Mouse (Mus musculus) heart, embryonic 14.5 days (tissue): ENCODE results near the gene Hmgb1. TPM values are rescaled to one million over a fixed set of nuclear protein-coding genes. Genes with fewer than 3 reads are reported as not detected.
A peak's percentile ranks its signal among the peaks of the same experiment; 100 is the strongest.

Experiments used
- ATAC-seq: fragments of 200-750 bp; cut with Nextera tagmentation; 2 replicates; pipeline ENCODE4 v1.8.0; 2017; ENCODE audit warnings: low read depth, moderate TSS enrichment; ENCODE audit not compliant: insufficient number of reproducible peaks, insufficient read depth, low FRiP score
- H3K27ac ChIP-seq, 2 experiments: fragments of 200-500 bp in 1 of 2; fragments of 300-500 bp in 1 of 2; sonication (generic) in 1 of 2; replicated peaks in 1 of 2; 2 replicates each; pipeline ENCODE4 v1.5.1; 2012 to 2014; ENCODE audit warnings: low read depth in 2 of 2, low read length in 2 of 2, control low read depth in 1 of 2, mild to moderate bottlenecking in 1 of 2, mixed read lengths in 1 of 2; ENCODE audit not compliant: control insufficient read depth in 1 of 2, insufficient read depth in 1 of 2
- H3K27me3 ChIP-seq: fragments of 300-500 bp; sonication (generic); 2 replicates; pipeline ENCODE4 v1.6.1; 2014; ENCODE audit warnings: mild to moderate bottlenecking, low read length, control low read depth; ENCODE audit not compliant: control insufficient read depth, insufficient read depth
- H3K36me3 ChIP-seq: fragments of 300-500 bp; sonication (generic); 2 replicates; pipeline ENCODE4 v1.6.1; 2014; ENCODE audit warnings: mild to moderate bottlenecking, control low read depth, low read length, mixed read lengths; ENCODE audit not compliant: control insufficient read depth, insufficient read depth
- H3K4me1 ChIP-seq, 2 experiments: fragments of 200-500 bp in 1 of 2; fragments of 300-500 bp in 1 of 2; sonication (generic) in 1 of 2; 2 replicates each; pipeline ENCODE4 v1.6.1; 2012 to 2014; ENCODE audit warnings: low read length in 2 of 2, control low read depth in 1 of 2, mixed read lengths in 1 of 2; ENCODE audit not compliant: control insufficient read depth in 2 of 2, insufficient read depth in 2 of 2
- H3K4me2 ChIP-seq: fragments of 300-500 bp; sonication (generic); 2 replicates; pipeline ENCODE4 v1.6.1; 2014; ENCODE audit warnings: mild to moderate bottlenecking, low read length
- H3K4me3 ChIP-seq, 2 experiments: fragments of 200-500 bp in 1 of 2; fragments of 300-500 bp in 1 of 2; sonication (generic) in 1 of 2; 2 replicates each; pipeline ENCODE4 v1.5.1; 2012 to 2014; ENCODE audit warnings: low read length in 2 of 2, mild to moderate bottlenecking in 2 of 2, control low read depth in 1 of 2, low read depth in 1 of 2, moderate library complexity in 1 of 2; ENCODE audit not compliant: control insufficient read depth in 1 of 2, insufficient read depth in 1 of 2
- H3K9ac ChIP-seq: fragments of 300-500 bp; sonication (generic); 2 replicates; pipeline ENCODE4 v1.6.1; 2014; ENCODE audit warnings: mild to moderate bottlenecking, low read length
- H3K9me3 ChIP-seq: fragments of 300-500 bp; sonication (generic); 2 replicates; pipeline ENCODE4 v1.6.1; 2016; ENCODE audit warnings: low read length, control low read depth; ENCODE audit not compliant: control insufficient read depth
- WGBS: fragments of 180-500 bp; shearing (Covaris S2); extraction: QIAGEN DNeasy Blood & Tissue Kit; methylation state at CpG from one replicate; pipeline ENCODE4 v1.1.7; 2014; 5-methylcytosine and 5-hydroxymethylcytosine counted together
- polyA plus RNA-seq: library from polyadenylated mRNA; unstranded; fragments of >200 nt; fragmentation: Nextera tagmentation; extraction: Ambion mirVana; gene quantifications from 2 replicates; pipeline ENCODE4 v1.2.1, GENCODE M21; 2014

The Hmgb1 gene
- polyA plus RNA-seq, 1 experiment from 2014 or later = 751 TPM

- Histone ChIP-seq H3K36me3 (no peaks in the 10 kb centered on the region), H3K9me3 (no peaks in the 10 kb centered on the region), H3K4me2 (no peak overlapping the region), H3K27ac (no peak overlapping the region), H3K4me3 (no peak overlapping the region), H3K9ac (no peak overlapping the region), H3K4me1 (peaks cover 10 to 31% of the 10 kb centered on the region in 2 experiments), H3K27me3 (no peaks in the 10 kb centered on the region)
- 46% methylated on average over 4 of the region's 4 CpGs for WGBS
- ATAC-seq = no peak
These were observed 47.3 kb downstream of the Hmgb1 start for GRCm38 (mm10) chr5:149136933-149137365.

DNA sequence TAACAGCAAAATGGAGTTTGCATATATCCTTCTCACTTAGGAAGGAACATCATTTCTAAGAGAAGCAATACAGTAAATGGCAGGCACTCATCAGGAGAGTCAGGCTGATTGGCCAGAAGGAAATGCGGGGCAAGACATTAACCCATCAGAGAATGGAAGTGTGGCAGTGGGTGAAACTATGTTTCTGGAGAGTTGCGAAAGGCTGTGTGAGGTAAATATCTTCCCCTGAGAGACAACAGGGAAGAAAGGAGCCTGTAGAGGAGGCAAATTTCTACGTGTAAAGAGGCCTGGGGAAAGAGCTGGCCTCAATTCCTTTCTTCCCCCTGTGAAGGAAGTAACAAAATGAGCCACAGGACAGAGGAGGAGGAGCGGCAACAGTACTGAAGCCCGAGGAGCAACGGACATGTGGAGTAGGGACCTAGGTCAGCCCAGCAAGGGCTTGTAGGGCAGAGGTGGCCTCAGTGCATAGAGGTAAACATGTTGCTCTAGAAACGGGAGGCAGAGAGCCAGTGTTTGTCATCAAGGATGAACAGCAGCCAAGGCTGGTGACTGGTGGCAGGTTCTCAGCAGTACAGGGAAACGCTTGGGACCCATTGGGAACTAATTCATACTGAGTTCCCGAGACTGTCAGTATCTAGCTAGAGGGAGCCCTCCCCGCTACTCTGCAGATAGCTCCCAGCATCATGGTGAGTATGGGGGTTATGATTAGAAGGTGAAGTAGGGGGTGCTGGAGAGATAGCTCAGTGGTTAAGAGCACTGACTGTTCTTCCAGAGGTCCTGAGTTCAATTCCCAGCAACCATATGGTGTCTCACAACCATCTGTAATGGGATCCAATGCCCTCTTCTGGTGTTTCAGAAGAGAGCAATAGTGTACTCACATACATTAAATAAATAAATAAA lies 48.6 kb downstream of the Hmgb1 start:
- Histone ChIP-seq H3K9ac (no peak overlapping the region), H3K9me3 (no peaks in the 10 kb centered on the region), H3K4me2 (0 out of 2 replicates have a peak overlapping the region, but pooled peaks have one; percentile 42), H3K4me3 (no peak overlapping the region), H3K36me3 (no peaks in the 10 kb centered on the region), H3K27me3 (no peaks in the 10 kb centered on the region), H3K27ac (peak overlapping the region in 1 of 2 experiments; percentile 14; a peak in 1 of 4 replicates), H3K4me1 (peaks cover 10 to 32% of the 10 kb centered on the region in 2 experiments)
- 77% methylated on average over 10 of the region's 10 CpGs for WGBS
- ATAC-seq = no peak

GRCm38 (mm10) chr5:149134751-149135454 lies 49.4 kb downstream of the Hmgb1 start:
- Histone ChIP-seq H3K4me2 (peak overlapping the region; percentile 42), H3K36me3 (no peaks in the 10 kb centered on the region), H3K27ac (peak overlapping the region; percentile 14 to 20; a peak in 2 of 4 replicates), H3K4me3 (no peak overlapping the region), H3K9ac (peak overlapping the region; percentile 52; the same call in 1 of the 2 replicates), H3K9me3 (no peaks in the 10 kb centered on the region), H3K27me3 (no peaks in the 10 kb centered on the region), H3K4me1 (peaks cover 10 to 32% of the 10 kb centered on the region in 2 experiments)
- no peak for ATAC-seq
- WGBS = 35% methylated on average over 10 of the region's 10 CpGs

DNA sequence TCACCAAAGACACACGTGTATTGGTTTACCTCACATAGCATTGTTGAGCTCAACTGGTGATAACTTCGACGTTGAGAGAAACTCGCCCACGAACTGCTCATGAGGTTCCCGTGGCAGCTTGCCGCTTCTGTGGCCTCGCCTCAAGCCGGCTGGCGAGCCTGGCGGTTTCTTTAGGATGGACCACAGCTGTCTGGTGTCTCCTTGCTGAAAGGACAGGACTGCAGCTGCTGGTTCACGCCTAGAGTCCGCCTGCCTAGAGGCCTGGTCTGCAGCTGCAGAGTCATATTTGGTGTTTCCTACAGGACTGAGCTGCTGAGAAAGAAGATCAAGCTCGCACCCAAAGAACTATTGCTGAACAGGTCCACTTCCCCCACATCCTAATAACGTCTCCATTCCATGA lies 55.8 kb downstream of the Hmgb1 start:
- H3K4me1 ChIP-seq = 0 out of 4 replicates have a peak, but pooled peaks cover 0 to 5% of the 10 kb centered on the region in 2 experiments
- H3K27ac ChIP-seq = no peak overlapping the region
- no peak overlapping the region for H3K4me3 ChIP-seq
- no peaks in the 10 kb centered on the region for H3K36me3 ChIP-seq
- ATAC-seq = no peak
- no peak overlapping the region for H3K9ac ChIP-seq
- no peaks in the 10 kb centered on the region for H3K27me3 ChIP-seq
- H3K4me2 ChIP-seq = no peak overlapping the region
- WGBS = 73% methylated on average over 15 of the region's 15 CpGs
- H3K9me3 ChIP-seq = no peaks in the 10 kb centered on the region

DNA sequence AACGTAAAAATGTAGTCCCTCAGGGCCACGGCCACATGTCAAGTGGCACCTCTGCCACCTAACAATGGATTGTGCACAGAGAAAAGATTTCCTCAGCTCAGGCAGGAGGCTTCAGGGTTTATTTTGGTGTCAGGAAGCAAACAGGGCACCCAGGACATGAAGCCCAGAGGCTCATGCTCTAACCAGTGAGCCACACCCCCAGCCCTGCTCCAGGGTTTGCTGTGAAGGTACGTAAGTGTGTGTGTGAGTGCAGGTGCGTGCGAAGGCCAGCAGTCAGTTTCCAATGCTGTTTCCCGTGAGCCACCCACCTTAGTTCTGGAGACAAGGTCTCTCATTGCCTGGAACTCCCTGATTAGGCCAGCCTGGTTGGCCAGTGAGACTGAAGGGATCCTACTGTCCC lies 60.5 kb downstream of the Hmgb1 start:
- no peak overlapping the region for H3K27ac ChIP-seq
- 86% methylated on average over 6 of the region's 6 CpGs for WGBS
- no peak overlapping the region for H3K9ac ChIP-seq
- no peaks in the 10 kb centered on the region for H3K9me3 ChIP-seq
- H3K4me2 ChIP-seq = no peak overlapping the region
- H3K4me1 ChIP-seq = no peaks in the 10 kb centered on the region
- no peaks in the 10 kb centered on the region for H3K27me3 ChIP-seq
- H3K4me3 ChIP-seq = no peak overlapping the region
- H3K36me3 ChIP-seq = no peaks in the 10 kb centered on the region
- no peak for ATAC-seq

DNA sequence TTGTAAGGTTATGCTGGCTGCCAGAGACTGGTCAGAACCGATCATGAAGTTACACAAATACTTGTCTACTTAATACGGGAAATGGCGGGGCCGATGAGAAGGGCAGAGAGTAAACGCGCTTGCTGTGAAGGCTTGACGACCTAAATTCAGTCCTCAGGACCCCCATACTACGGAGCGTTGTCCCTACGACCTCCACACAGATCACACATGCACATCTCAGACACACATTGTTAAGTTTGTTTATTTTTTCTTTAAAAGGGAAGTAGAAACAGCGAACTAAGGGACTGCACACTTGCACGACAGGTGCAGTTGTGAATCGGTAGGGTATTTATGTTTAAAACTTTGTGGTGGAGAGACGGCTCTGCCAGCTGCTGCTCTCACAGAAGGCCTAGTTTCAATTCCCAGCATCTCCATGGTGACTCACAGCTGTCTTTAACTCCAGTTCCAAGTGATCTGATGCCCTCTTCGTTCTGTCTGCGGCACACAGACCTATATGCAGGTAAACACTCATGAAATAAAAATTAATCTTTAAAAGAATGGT lies 64.9 kb downstream of the Hmgb1 start:
- no peak overlapping the region for H3K27ac ChIP-seq
- H3K4me1 ChIP-seq = 0 out of 4 replicates have a peak, but pooled peaks cover 0 to 2% of the 10 kb centered on the region in 2 experiments
- no peaks in the 10 kb centered on the region for H3K36me3 ChIP-seq
- H3K4me2 ChIP-seq = no peak overlapping the region
- H3K27me3 ChIP-seq = no peaks in the 10 kb centered on the region
- H3K9ac ChIP-seq = no peak overlapping the region
- H3K9me3 ChIP-seq = no peaks in the 10 kb centered on the region
- 90% methylated on average over 16 of the region's 16 CpGs for WGBS
- H3K4me3 ChIP-seq = no peak overlapping the region
- ATAC-seq = no peak

GRCm38 (mm10) chr5:149117815-149118547 lies 66.3 kb downstream of the Hmgb1 start:
- Histone ChIP-seq H3K4me1 (0 out of 4 replicates have a peak, but pooled peaks cover 0 to 2% of the 10 kb centered on the region in 2 experiments), H3K4me2 (no peak overlapping the region), H3K36me3 (no peaks in the 10 kb centered on the region), H3K4me3 (no peak overlapping the region), H3K9me3 (no peaks in the 10 kb centered on the region), H3K9ac (no peak overlapping the region), H3K27ac (no peak overlapping the region), H3K27me3 (no peaks in the 10 kb centered on the region)
- WGBS = 39% methylated on average over 7 of the region's 7 CpGs
- ATAC-seq = no peak
